Mouse (Mus musculus): Measurements from ENCODE around the gene Dhx9. TPM values are rescaled to one million over a fixed set of nuclear protein-coding genes. Genes with fewer than 3 reads are reported as not detected.
"Not testable (repeated sequence)": the region's sequence is repeated elsewhere in the genome, so short reads cannot be mapped to it uniquely, and the experiment has no call there.

Gene Dhx9
- 27.0 and 27.5 TPM in 2 replicates for polyA plus RNA-seq (2015; fragmentation: Nextera tagmentation; extraction: Ambion mirVana)

DNA sequence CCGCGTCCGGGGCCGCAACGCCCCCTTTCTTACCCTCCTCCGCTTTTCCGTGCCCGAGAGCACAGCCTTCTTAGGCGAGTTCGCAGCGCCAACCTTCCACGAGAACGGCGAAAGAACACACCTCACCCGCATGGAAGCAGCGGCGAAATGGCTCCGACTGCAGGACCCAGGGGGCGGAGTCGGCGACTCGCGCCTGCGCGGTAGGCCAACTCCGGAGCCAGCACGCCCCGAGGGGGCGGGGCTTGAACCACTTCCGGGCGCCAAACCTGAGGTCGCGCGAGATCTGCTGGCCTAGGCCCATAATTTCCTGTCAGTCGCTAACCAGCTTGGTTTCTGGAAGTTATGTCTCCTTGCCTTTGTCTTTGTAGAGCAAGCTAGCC lies at the start of gene Dhx9:
TSS of gene Dhx9 (minus strand) at position 161 of the 380 bp plus-strand sequence.
- Histone ChIP-seq H3K27ac (replicated peaks) (peak within 1 kb of the TSS; percentile 92), H3K27me3 (replicated peaks) (no peaks in the 10 kb centered on the region)
- under 1% methylated on average over 35 of the region's 35 CpGs for WGBS

DNA sequence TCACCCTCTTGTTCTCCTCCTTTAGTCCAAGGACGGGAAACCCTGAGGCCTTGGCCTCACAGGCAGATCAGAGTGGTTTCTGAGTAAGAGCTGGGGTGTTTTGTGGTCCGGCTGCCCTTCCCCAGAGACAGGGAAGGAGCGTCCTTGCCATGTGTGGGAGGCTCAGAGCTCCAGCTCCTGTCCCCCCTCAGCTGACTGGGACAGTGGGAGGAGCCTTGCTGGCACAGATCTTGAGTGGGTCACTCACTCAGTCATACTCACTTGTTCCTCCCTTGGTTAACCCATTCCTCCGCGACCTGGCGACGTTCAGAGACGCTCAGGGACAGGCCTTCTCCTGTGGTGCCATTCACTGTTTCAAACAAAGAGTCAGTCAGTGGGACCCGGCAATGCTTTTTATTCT lies 48.2 kb upstream of the Dhx9 start:
- H3K27ac ChIP-seq (replicated peaks): no peak overlapping the region
- H3K9me3 ChIP-seq (replicated peaks): no peaks in the 10 kb centered on the region
- H3K36me3 ChIP-seq: no peaks in the 10 kb centered on the region
- H3K4me2 ChIP-seq: no peak overlapping the region
- H3K9ac ChIP-seq (replicated peaks): no peak overlapping the region
- 40% methylated on average over 9 of the region's 9 CpGs for WGBS
- peaks cover 12% of the 10 kb centered on the region for H3K4me1 ChIP-seq
- no peak; the same call in 1 of the 2 replicates for ATAC-seq (ENCODE audit: low FRiP score)
- H3K4me3 ChIP-seq (replicated peaks): no peak overlapping the region
- no peaks in the 10 kb centered on the region for H3K27me3 ChIP-seq (replicated peaks)

More for the DNA sequence above, at the start of gene Dhx9:
- Histone ChIP-seq H3K36me3 (no peaks in the 10 kb centered on the region), H3K9me3 (replicated peaks) (no peaks in the 10 kb centered on the region), H3K4me2 (peak within 1 kb of the TSS; percentile 88), H3K4me3 (replicated peaks) (peak within 1 kb of the TSS; percentile 100), H3K4me1 (peaks cover 32% of the 10 kb centered on the region), H3K9ac (replicated peaks) (peak within 1 kb of the TSS; percentile 96)
- peak; percentile 94 for ATAC-seq (ENCODE audit: low FRiP score)

DNA sequence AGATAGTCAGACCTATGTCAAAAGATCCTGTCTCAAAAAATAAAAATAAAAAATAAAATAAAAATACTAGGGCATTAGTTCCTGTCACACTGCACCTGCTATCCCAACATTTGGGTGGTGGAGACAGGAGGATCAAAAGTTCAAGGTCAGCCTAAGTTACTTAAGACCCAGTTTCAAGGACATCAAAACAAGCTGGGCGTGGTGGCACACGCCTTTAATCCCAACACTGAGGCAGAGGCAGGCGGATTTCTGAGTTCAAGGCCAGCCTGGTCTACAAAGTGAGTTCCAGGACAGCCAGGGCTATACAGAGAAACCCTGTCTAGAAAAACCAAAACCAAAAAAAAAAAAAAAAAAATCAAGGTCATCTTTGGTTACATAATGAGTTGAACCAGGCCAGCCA lies 45.4 kb upstream of the Dhx9 start:
- H3K4me2 ChIP-seq: peak overlapping the region; percentile 40; the same call in 1 of the 2 replicates
- not testable (repeated sequence) for H3K4me3 ChIP-seq (replicated peaks); ATAC-seq (ENCODE audit: low FRiP score); H3K27me3 ChIP-seq (replicated peaks); H3K9ac ChIP-seq (replicated peaks); H3K36me3 ChIP-seq; H3K9me3 ChIP-seq (replicated peaks)
- 95% methylated on average over 3 of the region's 3 CpGs for WGBS
- peaks cover 12% of the 10 kb centered on the region for H3K4me1 ChIP-seq
- peak overlapping the region; percentile 74; the same call in 1 of the 2 replicates for H3K27ac ChIP-seq (replicated peaks)

GRCm38 (mm10) chr1:153532234-153532841 lies 44.9 kb upstream of the Dhx9 start:
- H3K27ac ChIP-seq (replicated peaks): peak overlapping the region; percentile 74
- no peaks in the 10 kb centered on the region for H3K9me3 ChIP-seq (replicated peaks)
- no peak overlapping the region for H3K9ac ChIP-seq (replicated peaks)
- no peak overlapping the region for H3K4me3 ChIP-seq (replicated peaks)
- ATAC-seq (ENCODE audit: low FRiP score): no peak
- H3K27me3 ChIP-seq (replicated peaks): no peaks in the 10 kb centered on the region
- 13% methylated on average over 12 of the region's 12 CpGs for WGBS
- H3K4me2 ChIP-seq: peak overlapping the region; percentile 40
- no peaks in the 10 kb centered on the region for H3K36me3 ChIP-seq
- H3K4me1 ChIP-seq: peaks cover 12% of the 10 kb centered on the region

DNA sequence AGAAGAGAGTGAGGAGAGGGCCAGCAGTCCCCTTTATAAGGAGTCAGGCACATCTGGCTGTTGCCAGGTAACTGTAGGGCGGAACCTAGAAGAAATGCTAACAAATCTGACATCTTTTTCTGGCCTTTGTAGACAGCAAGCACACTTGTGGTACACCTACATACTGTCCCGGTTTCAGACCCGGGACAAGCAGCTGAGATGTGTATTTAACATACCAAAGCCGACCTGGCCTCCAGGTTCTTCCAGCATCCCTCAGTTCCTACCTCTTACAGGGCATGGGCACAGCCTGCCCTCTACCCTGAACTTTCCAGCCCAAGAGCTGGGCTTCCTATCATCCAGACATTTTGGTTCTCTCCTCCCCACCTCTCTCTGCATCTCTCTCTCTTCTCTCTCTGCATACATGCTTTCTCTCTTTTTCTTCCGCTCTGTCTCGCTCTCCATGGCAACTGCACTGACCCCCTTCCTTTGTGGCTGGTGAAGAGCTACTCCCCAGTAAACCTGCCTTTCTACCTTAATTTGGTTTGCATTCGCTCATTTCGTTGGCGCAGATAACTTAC lies 44.3 kb upstream of the Dhx9 start:
- H3K4me2 ChIP-seq: peak overlapping the region; percentile 40
- no peak overlapping the region for H3K4me3 ChIP-seq (replicated peaks)
- no peaks in the 10 kb centered on the region for H3K9me3 ChIP-seq (replicated peaks)
- H3K27ac ChIP-seq (replicated peaks): peak overlapping the region; percentile 74; the same call in 1 of the 2 replicates
- no peak overlapping the region for H3K9ac ChIP-seq (replicated peaks)
- ATAC-seq (ENCODE audit: low FRiP score): peak; percentile 58; the same call in 1 of the 2 replicates
- H3K4me1 ChIP-seq: peaks cover 12% of the 10 kb centered on the region
- no peaks in the 10 kb centered on the region for H3K36me3 ChIP-seq
- no peaks in the 10 kb centered on the region for H3K27me3 ChIP-seq (replicated peaks)
- WGBS: 20% methylated on average over 9 of the region's 9 CpGs

GRCm38 (mm10) chr1:153522116-153522515 lies 34.7 kb upstream of the Dhx9 start:
- ATAC-seq (ENCODE audit: low FRiP score): no peak

DNA sequence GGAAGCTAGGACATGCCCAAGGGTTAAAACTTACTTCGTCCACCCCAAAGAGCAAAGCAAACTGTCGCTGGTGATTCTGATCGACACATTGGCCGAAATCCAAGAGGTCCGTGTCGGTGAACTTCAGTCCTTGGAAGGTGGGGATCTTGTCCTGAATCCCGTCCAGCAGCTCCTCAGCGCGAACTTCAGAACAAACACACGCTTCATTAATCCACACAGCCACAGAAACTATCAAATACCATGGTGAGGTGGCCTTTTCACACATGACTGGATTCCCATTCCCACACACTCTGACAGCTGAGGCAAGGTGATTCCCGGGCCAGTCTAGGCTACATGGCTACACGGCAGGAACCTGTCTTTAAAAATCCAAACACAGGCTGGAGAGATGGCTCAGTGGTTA lies 27.9 kb upstream of the Dhx9 start:
- no peak overlapping the region for H3K4me2 ChIP-seq
- H3K36me3 ChIP-seq: no peaks in the 10 kb centered on the region
- H3K27ac ChIP-seq (replicated peaks): no peak overlapping the region
- H3K9me3 ChIP-seq (replicated peaks): no peaks in the 10 kb centered on the region
- no peak overlapping the region for H3K9ac ChIP-seq (replicated peaks)
- no peak overlapping the region for H3K4me3 ChIP-seq (replicated peaks)
- WGBS: 79% methylated on average over 12 of the region's 12 CpGs
- ATAC-seq (ENCODE audit: low FRiP score): no peak
- no peaks in the 10 kb centered on the region for H3K27me3 ChIP-seq (replicated peaks)
- no peaks in the 10 kb centered on the region for H3K4me1 ChIP-seq

More at GRCm38 (mm10) chr1:153522116-153522515, 34.7 kb upstream of the Dhx9 start:
- Histone ChIP-seq H3K9me3 (replicated peaks) (no peaks in the 10 kb centered on the region), H3K9ac (replicated peaks) (no peak overlapping the region), H3K4me1 (no peaks in the 10 kb centered on the region), H3K36me3 (no peaks in the 10 kb centered on the region), H3K4me2 (no peak overlapping the region), H3K27ac (replicated peaks) (no peak overlapping the region), H3K4me3 (replicated peaks) (no peak overlapping the region), H3K27me3 (replicated peaks) (no peaks in the 10 kb centered on the region)
- WGBS: 66% methylated on average over 3 of the region's 3 CpGs

- Histone ChIP-seq H3K4me1 (no peaks in the 10 kb centered on the region), H3K4me2 (no peak overlapping the region), H3K9me3 (replicated peaks) (no peaks in the 10 kb centered on the region), H3K27me3 (replicated peaks) (no peaks in the 10 kb centered on the region), H3K4me3 (replicated peaks) (no peak overlapping the region), H3K36me3 (no peaks in the 10 kb centered on the region), H3K27ac (replicated peaks) (no peak overlapping the region), H3K9ac (replicated peaks) (no peak overlapping the region)
- 66% methylated on average over 2 of the region's 2 CpGs for WGBS
- no peak for ATAC-seq (ENCODE audit: low FRiP score)
Observed at GRCm38 (mm10) chr1:153510330-153511009, 23.0 kb upstream of the Dhx9 start.

GRCm38 (mm10) chr1:153509569-153509968 lies 22.1 kb upstream of the Dhx9 start:
- ATAC-seq (ENCODE audit: low FRiP score): not testable (repeated sequence)
- WGBS: 65% methylated on average over 8 of the region's 8 CpGs

GRCm38 (mm10) chr1:153509012-153509411 lies 21.6 kb upstream of the Dhx9 start:
- no peaks in the 10 kb centered on the region for H3K36me3 ChIP-seq
- H3K27me3 ChIP-seq (replicated peaks): no peaks in the 10 kb centered on the region
- H3K27ac ChIP-seq (replicated peaks): no peak overlapping the region
- H3K9me3 ChIP-seq (replicated peaks): no peaks in the 10 kb centered on the region
- no peaks in the 10 kb centered on the region for H3K4me1 ChIP-seq
- H3K4me2 ChIP-seq: no peak overlapping the region
- H3K4me3 ChIP-seq (replicated peaks): no peak overlapping the region
- H3K9ac ChIP-seq (replicated peaks): no peak overlapping the region
- 94% methylated on average over 6 of the region's 6 CpGs for WGBS
- ATAC-seq (ENCODE audit: low FRiP score): no peak

More at GRCm38 (mm10) chr1:153509569-153509968, 22.1 kb upstream of the Dhx9 start:
- not testable (repeated sequence) for H3K4me2 ChIP-seq; H3K4me3 ChIP-seq (replicated peaks); H3K4me1 ChIP-seq; H3K27ac ChIP-seq (replicated peaks); H3K9ac ChIP-seq (replicated peaks); H3K9me3 ChIP-seq (replicated peaks); H3K27me3 ChIP-seq (replicated peaks); H3K36me3 ChIP-seq

- no peak overlapping the region for H3K27ac ChIP-seq (replicated peaks)
- H3K9ac ChIP-seq (replicated peaks): no peak overlapping the region
- no peaks in the 10 kb centered on the region for H3K4me1 ChIP-seq
- no peaks in the 10 kb centered on the region for H3K9me3 ChIP-seq (replicated peaks)
- ATAC-seq (ENCODE audit: low FRiP score): no peak
- WGBS: 48% methylated on average over 6 of the region's 6 CpGs
- no peak overlapping the region for H3K4me2 ChIP-seq
- no peak overlapping the region for H3K4me3 ChIP-seq (replicated peaks)
- no peaks in the 10 kb centered on the region for H3K27me3 ChIP-seq (replicated peaks)
- no peaks in the 10 kb centered on the region for H3K36me3 ChIP-seq
Observed at GRCm38 (mm10) chr1:153506266-153506665, 18.8 kb upstream of the Dhx9 start.
